Mouse (Mus musculus): ENCODE measurements around the gene Ttc29. TPM values are rescaled to one million over a fixed set of nuclear protein-coding genes. Genes with fewer than 3 reads are reported as not detected.

Gene Ttc29
- total RNA-seq, 2 experiments from 2014 or later, result 0.16 TPM; not detected in 1

- DNase-seq (ENCODE audit: low spot score in 2 of 2), result no peak
- intact Hi-C loops (cut with DNase I), result loop anchor here (5.0 kb wide), 1 partner anchor 205 kb away; no protein-coding TSS in a partner anchor
Measured at GRCm38 (mm10) chr8:78442781-78443180, 229.7 kb downstream of the Ttc29 start.

Other genes with a start within 250 kb of the Ttc29 start
- gene Pou4f2, start 223.3 kb downstream of the Ttc29 start, total RNA-seq (2021), result not detected